Mouse (Mus musculus) hindbrain, embryonic 14.5 days (tissue): ENCODE data around the gene Pum2. TPM values are rescaled to one million over a fixed set of nuclear protein-coding genes. Genes with fewer than 3 reads are reported as not detected.
A peak's percentile ranks its signal among the peaks of the same experiment; 100 is the strongest.

Experiments
- ATAC-seq: fragments of 200-750 bp; cut with Nextera tagmentation; 2 replicates; pipeline ENCODE4 v1.8.0; 2017; ENCODE audit warnings: moderate number of reproducible peaks, mild to moderate bottlenecking, moderate TSS enrichment, moderate library complexity; ENCODE audit not compliant: low FRiP score
- DNase-seq: peaks from one replicate; pipeline ENCODE4 v3.0.0-alpha.2; 2015; ENCODE audit warnings: low spot score
- H3K27ac ChIP-seq: fragments of 300-500 bp; sonication (generic); 2 replicates; pipeline ENCODE4 v1.5.1; 2014; ENCODE audit warnings: mild to moderate bottlenecking, moderate library complexity
- H3K27me3 ChIP-seq: fragments of 300-500 bp; sonication (generic); 2 replicates; pipeline ENCODE4 v1.6.1; 2014; ENCODE audit warnings: mild to moderate bottlenecking, low read length, mixed read lengths; ENCODE audit not compliant: control insufficient read depth, insufficient read depth
- H3K36me3 ChIP-seq: fragments of 300-500 bp; sonication (generic); replicated peaks from 2 replicates; pipeline ENCODE4 v1.6.1; 2014; ENCODE audit not compliant: control insufficient read depth, insufficient read depth
- H3K4me1 ChIP-seq: fragments of 300-500 bp; sonication (generic); replicated peaks from 2 replicates; pipeline ENCODE4 v1.6.1; 2014; ENCODE audit warnings: antibody characterized with exemption, low read length, mixed read lengths; ENCODE audit not compliant: control insufficient read depth, insufficient read depth
- H3K4me2 ChIP-seq: fragments of 300-500 bp; sonication (generic); replicated peaks from 2 replicates; pipeline ENCODE4 v1.6.1; 2014; ENCODE audit warnings: mild to moderate bottlenecking, moderate library complexity
- H3K4me3 ChIP-seq: fragments of 300-500 bp; sonication (generic); replicated peaks from 2 replicates; pipeline ENCODE4 v1.5.1; 2014; ENCODE audit warnings: mild to moderate bottlenecking, low read length
- H3K9ac ChIP-seq: fragments of 300-500 bp; sonication (generic); 2 replicates; pipeline ENCODE4 v1.6.1; 2014
- H3K9me3 ChIP-seq: fragments of 300-500 bp; sonication (generic); 2 replicates; pipeline ENCODE4 v1.6.1; 2016; ENCODE audit warnings: low read length; ENCODE audit not compliant: control insufficient read depth
- WGBS: fragments of 180-500 bp; shearing (Covaris S2); extraction: QIAGEN DNeasy Blood & Tissue Kit; methylation state at CpG from one replicate; pipeline ENCODE4 v1.1.7; 2014; 5-methylcytosine and 5-hydroxymethylcytosine counted together
- polyA plus RNA-seq: library from polyadenylated mRNA; unstranded; fragments of >200 nt; fragmentation: Nextera tagmentation; extraction: Ambion mirVana; gene quantifications from 2 replicates; pipeline ENCODE4 v1.2.1, GENCODE M21; 2014

Gene Pum2
- polyA plus RNA-seq, 1 experiment from 2014 or later: 64.9 TPM

DNA sequence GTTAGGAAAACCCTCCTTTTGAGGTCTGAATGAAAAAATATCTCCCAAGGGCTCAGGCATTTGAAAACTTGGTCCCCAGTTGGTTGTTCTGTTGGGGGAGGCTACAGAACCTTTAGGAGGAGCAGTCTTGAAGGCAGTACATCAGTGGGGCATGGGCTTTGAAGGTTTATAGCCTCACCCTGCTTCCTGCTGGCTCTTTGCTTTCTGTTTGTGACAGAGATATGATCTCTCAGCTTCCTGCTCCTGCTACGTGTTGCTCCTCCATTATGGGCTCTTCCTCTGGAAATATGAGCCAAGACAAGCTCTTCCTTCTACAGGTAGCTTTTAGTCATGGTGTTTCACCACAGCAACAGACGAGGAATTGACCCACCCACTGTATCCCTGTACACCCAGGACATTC is 11.8 kb upstream of the Pum2 start:
- ATAC-seq (no peak), DNase-seq (no peak)
- Histone ChIP-seq H3K4me3 (no peak overlapping the region), H3K36me3 (no peaks in the 10 kb centered on the region), H3K27me3 (no peaks in the 10 kb centered on the region), H3K4me1 (no peaks in the 10 kb centered on the region), H3K27ac (no peak overlapping the region), H3K4me2 (no peak overlapping the region), H3K9ac (no peak overlapping the region), H3K9me3 (no peaks in the 10 kb centered on the region)
- 70% methylated on average over 2 of the region's 2 CpGs for WGBS

DNA sequence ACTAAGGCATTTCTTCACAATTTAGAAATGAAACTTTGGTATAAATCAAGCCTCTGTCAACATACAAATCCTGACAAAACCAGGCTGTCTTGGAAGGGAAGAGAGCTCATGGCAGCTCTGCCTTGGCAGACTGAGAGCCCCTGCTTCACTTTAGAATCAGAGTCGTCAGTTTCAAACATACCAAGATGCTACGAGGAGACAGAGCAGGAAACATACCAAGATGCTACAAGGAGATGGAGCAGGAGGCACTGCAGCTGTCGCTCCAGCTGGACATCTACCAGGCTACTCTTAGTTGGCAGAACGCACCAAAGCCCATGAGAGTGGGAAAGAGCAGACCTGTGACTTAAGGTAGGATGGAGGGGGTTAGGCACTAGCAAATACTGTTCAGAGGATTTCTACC is 11.2 kb upstream of the Pum2 start:
- Histone ChIP-seq H3K4me1 (no peaks in the 10 kb centered on the region), H3K9me3 (no peaks in the 10 kb centered on the region), H3K4me2 (no peak overlapping the region), H3K9ac (no peak overlapping the region), H3K27me3 (no peaks in the 10 kb centered on the region), H3K36me3 (no peaks in the 10 kb centered on the region), H3K4me3 (no peak overlapping the region), H3K27ac (no peak overlapping the region)
- no peak for DNase-seq
- 81% methylated on average over 4 of the region's 4 CpGs for WGBS
- ATAC-seq: no peak

GRCm38 (mm10) chr12:8667473-8668255 is 6.3 kb upstream of the Pum2 start:
- Histone ChIP-seq H3K27ac (no peak overlapping the region), H3K27me3 (no peaks in the 10 kb centered on the region), H3K9ac (no peak overlapping the region), H3K9me3 (no peaks in the 10 kb centered on the region), H3K4me1 (no peaks in the 10 kb centered on the region), H3K36me3 (no peaks in the 10 kb centered on the region), H3K4me2 (no peak overlapping the region), H3K4me3 (no peak overlapping the region)
- no peak for ATAC-seq
- 93% methylated on average over 4 of the region's 4 CpGs for WGBS
- no peak for DNase-seq

DNA sequence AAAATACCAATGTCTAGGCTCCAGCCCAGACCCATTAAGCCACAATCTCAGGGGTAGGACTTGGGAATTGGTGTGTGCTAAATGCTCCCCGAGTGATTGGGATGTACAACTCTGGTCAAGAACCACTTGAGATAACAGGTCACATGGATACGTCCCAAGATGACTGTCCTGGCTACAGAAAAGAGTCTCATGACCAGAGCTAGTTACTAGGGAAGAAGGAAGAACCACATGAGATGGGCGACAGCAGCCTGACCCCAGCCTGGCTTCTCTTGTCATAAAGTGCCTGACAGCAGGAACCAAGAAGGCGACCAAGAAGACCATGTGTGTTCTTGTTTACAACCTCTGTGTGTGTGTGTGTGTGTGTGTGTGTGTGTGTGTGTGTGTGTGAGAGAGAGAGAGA is 4.5 kb upstream of the Pum2 start:
- Histone ChIP-seq H3K27ac (no peak overlapping the region), H3K4me2 (no peak overlapping the region), H3K9ac (no peak overlapping the region), H3K4me3 (no peak overlapping the region), H3K36me3 (no peaks in the 10 kb centered on the region), H3K4me1 (peaks cover 7% of the 10 kb centered on the region; the same call in 1 of the 2 replicates), H3K27me3 (no peaks in the 10 kb centered on the region), H3K9me3 (no peaks in the 10 kb centered on the region)
- WGBS: 81% methylated on average over 4 of the region's 4 CpGs
- no peak for DNase-seq
- ATAC-seq: no peak

DNA sequence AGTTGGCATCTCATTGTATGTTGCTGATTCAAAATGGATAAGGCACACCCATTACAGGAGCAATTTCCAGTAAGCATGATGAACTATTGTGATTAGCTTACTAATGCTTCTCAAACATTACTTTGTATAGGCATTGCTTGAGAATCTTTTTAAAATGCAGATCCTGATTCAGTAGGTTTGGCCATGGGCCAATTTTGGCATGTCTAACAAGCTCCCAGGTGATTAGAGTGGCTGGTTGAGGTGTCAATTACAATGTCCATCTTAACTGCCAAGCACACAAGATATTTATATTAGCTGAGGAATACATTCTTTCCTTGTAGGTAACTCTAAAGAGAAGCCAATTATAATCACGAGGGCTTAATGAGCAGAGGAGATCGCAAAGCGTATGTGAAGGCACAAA is 4.1 kb upstream of the Pum2 start:
- 72% methylated on average over 3 of the region's 3 CpGs for WGBS
- Histone ChIP-seq H3K36me3 (no peaks in the 10 kb centered on the region), H3K27ac (no peak overlapping the region), H3K9me3 (no peaks in the 10 kb centered on the region), H3K4me2 (no peak overlapping the region), H3K4me1 (peaks cover 7% of the 10 kb centered on the region; the same call in 1 of the 2 replicates), H3K4me3 (no peak overlapping the region), H3K27me3 (no peaks in the 10 kb centered on the region), H3K9ac (no peak overlapping the region)
- peak; percentile 25 for DNase-seq
- ATAC-seq: no peak

DNA sequence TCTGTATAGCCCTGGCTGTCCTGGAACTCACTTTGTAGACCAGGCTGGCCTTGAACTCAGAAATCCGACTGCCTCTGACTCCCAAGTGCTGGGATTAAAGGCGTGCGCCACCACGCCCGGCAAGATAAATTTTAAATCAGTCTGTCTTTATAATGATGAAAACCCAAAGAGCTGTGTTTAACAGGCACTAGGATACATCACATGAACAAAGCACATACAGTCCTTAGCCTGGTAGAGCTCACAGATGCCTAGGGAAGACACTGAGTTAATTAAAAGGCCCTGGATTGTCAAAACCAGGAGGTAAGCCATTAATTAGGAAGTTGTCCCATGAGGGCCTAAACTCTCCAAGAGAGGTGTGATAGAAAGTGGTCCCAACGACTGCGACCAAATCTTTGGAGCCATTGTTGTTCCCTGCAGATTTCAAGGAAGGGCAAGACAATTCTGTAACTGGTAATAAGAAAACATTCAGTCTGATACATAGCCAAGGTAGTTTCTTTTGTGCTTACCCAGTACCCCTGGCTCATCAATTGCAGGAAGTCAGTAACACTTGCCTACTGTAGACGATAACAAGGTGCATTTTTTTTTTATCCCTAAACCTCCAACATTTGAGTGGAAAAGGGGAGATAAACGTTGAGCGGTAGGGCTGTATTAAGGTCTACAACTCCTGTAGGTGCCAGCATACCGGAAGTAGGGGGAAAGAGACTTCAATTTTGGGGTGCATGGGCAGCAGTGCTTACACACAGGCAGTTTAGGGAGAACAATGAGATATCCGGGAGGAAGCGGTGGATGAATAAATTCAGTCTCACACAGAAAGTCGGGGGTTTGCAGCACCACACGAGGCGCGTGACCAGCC is 587 bp upstream of the Pum2 start:
- Histone ChIP-seq H3K9ac (peak overlapping the region; percentile 94), H3K4me1 (peaks cover 22% of the 10 kb centered on the region), H3K27me3 (no peaks in the 10 kb centered on the region), H3K4me2 (peak overlapping the region; percentile 65), H3K27ac (peak overlapping the region; percentile 96), H3K36me3 (no peaks in the 10 kb centered on the region), H3K4me3 (peak overlapping the region; percentile 79), H3K9me3 (no peaks in the 10 kb centered on the region)
- peak; percentile 24 for DNase-seq
- ATAC-seq: no peak; the same call in 1 of the 2 replicates
- WGBS: 35% methylated on average over 17 of the region's 17 CpGs

DNA sequence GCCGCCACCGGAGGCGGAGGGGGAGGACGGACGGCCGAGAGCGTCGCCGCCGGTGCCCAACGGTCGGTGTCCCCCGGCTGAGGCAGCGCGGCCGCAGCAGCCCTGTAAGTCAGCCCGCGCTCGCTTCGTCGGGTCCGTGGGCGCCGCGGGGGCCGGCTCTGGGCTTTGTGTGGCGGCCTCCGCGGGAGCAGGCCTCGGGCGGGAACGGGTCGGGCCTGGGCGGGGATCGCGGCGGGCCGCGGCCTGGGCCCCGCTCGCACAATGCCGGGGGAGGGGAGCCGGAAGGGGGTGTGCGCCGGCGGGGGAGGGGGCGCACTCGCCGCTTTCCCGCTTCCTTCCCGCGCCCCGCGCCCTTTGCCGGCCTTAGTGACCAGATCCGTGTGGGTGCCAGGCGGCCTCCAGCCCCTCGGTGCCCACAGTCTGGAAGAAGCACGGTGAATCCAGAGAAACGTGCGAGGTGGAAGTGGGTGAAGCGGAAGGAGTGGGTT is 487 bp downstream of the Pum2 start:
- ATAC-seq (peak; percentile 80), DNase-seq (peak; percentile 59)
- no peaks in the 10 kb centered on the region for H3K27me3 ChIP-seq
- no peaks in the 10 kb centered on the region for H3K36me3 ChIP-seq
- 0% methylated on average over 39 of the region's 62 CpGs for WGBS
- H3K4me3 ChIP-seq: peak overlapping the region; percentile 79
- peak overlapping the region; percentile 97 for H3K27ac ChIP-seq
- H3K4me2 ChIP-seq: peak overlapping the region; percentile 93
- H3K4me1 ChIP-seq: peaks cover 22% of the 10 kb centered on the region
- H3K9me3 ChIP-seq: no peaks in the 10 kb centered on the region
- H3K9ac ChIP-seq: peak overlapping the region; percentile 94

- no peaks in the 10 kb centered on the region for H3K9me3 ChIP-seq
- WGBS: under 1% methylated on average over 20 of the region's 20 CpGs
- H3K4me1 ChIP-seq: peaks cover 22% of the 10 kb centered on the region
- DNase-seq (peak; percentile 51), ATAC-seq (no peak)
- peak overlapping the region; percentile 93 for H3K4me2 ChIP-seq
- H3K36me3 ChIP-seq: no peaks in the 10 kb centered on the region
- peak overlapping the region; percentile 79 for H3K4me3 ChIP-seq
- peak overlapping the region; percentile 94 for H3K9ac ChIP-seq
- no peaks in the 10 kb centered on the region for H3K27me3 ChIP-seq
- peak overlapping the region; percentile 97 for H3K27ac ChIP-seq
Observed at GRCm38 (mm10) chr12:8674891-8675341, 982 bp downstream of the Pum2 start.

- no peak for DNase-seq
- peak overlapping the region; percentile 97; the same call in 1 of the 2 replicates for H3K27ac ChIP-seq
- WGBS: under 1% methylated on average over 7 of the region's 7 CpGs
Observed at GRCm38 (mm10) chr12:8675361-8675760, 1.4 kb downstream of the Pum2 start.

More at GRCm38 (mm10) chr12:8675361-8675760, 1.4 kb downstream of the Pum2 start:
- peak overlapping the region; percentile 93 for H3K4me2 ChIP-seq
- peak overlapping the region; percentile 79 for H3K4me3 ChIP-seq
- H3K9ac ChIP-seq: peak overlapping the region; percentile 94
- H3K9me3 ChIP-seq: no peaks in the 10 kb centered on the region
- no peak for ATAC-seq
- 0 out of 2 replicates have a peak, but pooled peaks cover 2% of the 10 kb centered on the region for H3K36me3 ChIP-seq
- no peaks in the 10 kb centered on the region for H3K27me3 ChIP-seq
- peaks cover 22% of the 10 kb centered on the region for H3K4me1 ChIP-seq
